Mouse (Mus musculus): Measurements from ENCODE around the gene Map2k6.

DNA sequence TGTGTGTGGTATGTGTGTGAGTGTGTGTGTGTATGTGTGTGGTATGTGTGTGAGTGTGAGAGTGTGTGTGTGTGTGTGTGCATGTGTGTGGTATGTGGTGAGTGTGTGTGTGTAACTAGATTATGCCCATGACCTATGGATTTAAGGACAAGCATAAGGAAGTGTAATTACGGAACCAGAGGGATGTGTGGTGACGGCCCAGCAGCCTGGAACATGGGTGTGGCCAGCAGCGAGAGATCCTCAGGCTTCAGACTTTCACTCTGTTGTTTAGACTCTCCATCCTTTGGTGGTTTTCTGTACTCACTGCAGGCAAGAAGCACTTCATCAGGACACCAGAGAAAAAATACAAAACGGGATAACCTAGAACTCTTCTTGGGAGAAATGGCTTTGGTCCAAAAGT, 143.0 kb downstream of the Map2k6 start:
- no peak for TF ChIP-seq CTCF (IDR thresholded peaks at IDR 0.05)
- TF ChIP-seq EP300 (IDR thresholded peaks at IDR 0.05): no peak
